Mouse (Mus musculus) MEL (cell line): Measurements from ENCODE around the gene Hoxa9.

ENCODE experiments used
- BHLHE40 ChIP-seq: IDR thresholded peaks from 2 replicates; pipeline ENCODE4 v1.6.1; 2012; ENCODE audit warnings: low read depth, mild to moderate bottlenecking, inconsistent platforms, low read length, improper control_type of control experiment, borderline replicate concordance
- CTCF ChIP-seq, 3 experiments: IDR thresholded peaks in 2 of 3; conservative IDR thresholded peaks in 1 of 3; 2 replicates each; pipeline ENCODE4 v1.5.1; 2011 to 2012; ENCODE audit warnings: low read length in 3 of 3, low read depth in 2 of 3, mild to moderate bottlenecking in 2 of 3, improper control_type of control experiment in 1 of 3, inconsistent platforms in 1 of 3, mixed read lengths in 1 of 3, moderate library complexity in 1 of 3; ENCODE audit not compliant: control insufficient read depth in 1 of 3, insufficient read depth in 1 of 3, poor library complexity in 1 of 3, severe bottlenecking in 1 of 3
- EP300 ChIP-seq, 2 experiments: IDR thresholded peaks; 2 replicates each; pipeline ENCODE4 v1.6.1; 2011; ENCODE audit warnings: improper control_type of control experiment in 2 of 2, low read length in 2 of 2, low read depth in 1 of 2, mild to moderate bottlenecking in 1 of 2
- GABPA ChIP-seq: IDR thresholded peaks from 2 replicates; pipeline ENCODE4 v1.6.1; 2012; ENCODE audit warnings: low read depth, mild to moderate bottlenecking, inconsistent platforms, low read length, improper control_type of control experiment, moderate library complexity
- GATA1 ChIP-seq: IDR thresholded peaks from 2 replicates; pipeline ENCODE4 v1.6.1; 2011; ENCODE audit warnings: low read depth, low read length, improper control_type of control experiment
- HCFC1 ChIP-seq: IDR thresholded peaks from 2 replicates; pipeline ENCODE4 v1.6.1; 2012; ENCODE audit warnings: low read depth, mild to moderate bottlenecking, inconsistent platforms, low read length, improper control_type of control experiment, moderate library complexity
- MXI1 ChIP-seq: IDR thresholded peaks from 2 replicates; pipeline ENCODE4 v1.6.1; 2011; ENCODE audit warnings: mild to moderate bottlenecking, low read depth, low read length, improper control_type of control experiment
- MYC ChIP-seq: IDR thresholded peaks from 2 replicates; pipeline ENCODE4 v1.6.1; 2011; ENCODE audit warnings: low read depth, mild to moderate bottlenecking, low read length, improper control_type of control experiment, moderate library complexity
- POLR2A ChIP-seq, 2 experiments: IDR thresholded peaks; 2 replicates each; pipeline ENCODE4 v1.6.1; 2011 to 2012; ENCODE audit warnings: low read length in 2 of 2, mild to moderate bottlenecking in 2 of 2, control low read depth in 1 of 2, improper control_type of control experiment in 1 of 2, low read depth in 1 of 2, moderate library complexity in 1 of 2; ENCODE audit not compliant: control insufficient read depth in 1 of 2, insufficient read depth in 1 of 2, poor library complexity in 1 of 2
- POLR2AphosphoS2 ChIP-seq: IDR thresholded peaks from 2 replicates; pipeline ENCODE4 v1.6.1; 2011; ENCODE audit warnings: low read length, improper control_type of control experiment
- RAD21 ChIP-seq: IDR thresholded peaks from 2 replicates; pipeline ENCODE4 v1.6.1; 2011; ENCODE audit warnings: mild to moderate bottlenecking, low read depth, low read length, improper control_type of control experiment
- SIN3A ChIP-seq: IDR thresholded peaks from 2 replicates; pipeline ENCODE4 v1.6.1; 2012; ENCODE audit warnings: low read length, improper control_type of control experiment, inconsistent platforms
- USF1 ChIP-seq: IDR thresholded peaks from 2 replicates; pipeline ENCODE4 v1.6.1; 2014; ENCODE audit warnings: low read depth, mild to moderate bottlenecking, inconsistent platforms, low read length, improper control_type of control experiment, moderate library complexity
- ZNF384 ChIP-seq: IDR thresholded peaks from 2 replicates; pipeline ENCODE4 v1.6.1; 2012; ENCODE audit warnings: low read depth, mild to moderate bottlenecking, inconsistent platforms, low read length, improper control_type of control experiment

DNA sequence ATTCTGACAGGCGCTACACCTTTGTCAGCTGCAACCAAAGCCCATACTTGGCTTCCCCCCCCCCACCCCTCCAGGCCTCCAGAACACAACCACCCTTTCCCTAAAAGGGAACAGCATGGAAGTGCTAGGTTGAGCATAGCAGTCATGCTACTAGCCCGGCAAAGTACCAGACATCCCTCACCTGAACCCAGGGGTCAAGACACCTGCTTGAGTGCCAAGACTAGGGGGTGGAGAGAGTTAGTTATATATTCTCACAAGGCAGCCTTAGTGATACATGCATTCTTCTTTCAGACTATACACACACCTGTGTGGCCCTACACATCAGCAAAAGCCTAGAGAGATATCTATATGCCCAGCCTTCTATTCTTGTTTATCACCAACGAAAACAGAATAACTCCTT is 45.1 kb downstream of the Hoxa9 start:
- TF ChIP-seq EP300 (IDR thresholded peaks at IDR 0.05; ENCODE audit: low read depth in 1 of 2, low read length in 2 of 2): no peak
- TF ChIP-seq POLR2AphosphoS2: no peak
- TF ChIP-seq RAD21: no peak
- TF ChIP-seq CTCF (IDR thresholded peaks at IDR 0.05 in 2 of 3, conservative IDR thresholded peaks at IDR 0.05 in 1 of 3; ENCODE audit: control insufficient read depth in 1 of 3, insufficient read depth in 1 of 3, low read depth in 2 of 3, low read length in 3 of 3, poor library complexity in 1 of 3, severe bottlenecking in 1 of 3): no peak
- no peak for TF ChIP-seq ZNF384
- TF ChIP-seq MXI1: no peak
- TF ChIP-seq GATA1: no peak
- TF ChIP-seq USF1: no peak
- TF ChIP-seq SIN3A: no peak
- TF ChIP-seq POLR2A (IDR thresholded peaks at IDR 0.05; ENCODE audit: control insufficient read depth in 1 of 2, insufficient read depth in 1 of 2, low read depth in 1 of 2, low read length in 2 of 2, poor library complexity in 1 of 2): no peak
- no peak for TF ChIP-seq MYC
- TF ChIP-seq GABPA: no peak
- no peak for TF ChIP-seq HCFC1
- TF ChIP-seq BHLHE40: no peak
